Mouse (Mus musculus): ENCODE data around the gene Ryr1. TPM values are rescaled to one million over a fixed set of nuclear protein-coding genes. Genes with fewer than 3 reads are reported as not detected.
A peak's percentile ranks its signal among the peaks of the same experiment; 100 is the strongest.

The Ryr1 gene
- polyA plus RNA-seq, 1 experiment from 2014 or later: 0.14 TPM

- Histone ChIP-seq H3K9ac (no peak overlapping the region), H3K4me1 (replicated peaks) (no peaks in the 10 kb centered on the region), H3K36me3 (no peaks in the 10 kb centered on the region), H3K4me2 (no peak overlapping the region), H3K27ac (ENCODE audit: poor library complexity, severe bottlenecking) (no peak overlapping the region), H3K27me3 (replicated peaks) (no peaks in the 10 kb centered on the region), H3K9me3 (replicated peaks) (no peaks in the 10 kb centered on the region; the same call in 1 of the 2 replicates), H3K4me3 (no peak overlapping the region)
- peak; percentile 15; the same call in 1 of the 2 replicates for ATAC-seq (ENCODE audit: insufficient number of reproducible peaks, low FRiP score)
- 76% methylated on average over 14 of the region's 14 CpGs for WGBS
Observed at GRCm38 (mm10) chr7:29029690-29030656, 95.0 kb downstream of the Ryr1 start.

- WGBS: 72% methylated on average over 6 of the region's 6 CpGs
- H3K4me2 ChIP-seq: no peak overlapping the region
Observed at GRCm38 (mm10) chr7:29028761-29029160, 96.2 kb downstream of the Ryr1 start.

GRCm38 (mm10) chr7:29026811-29027210, 98.2 kb downstream of the Ryr1 start:
- no peak for ATAC-seq (ENCODE audit: insufficient number of reproducible peaks, low FRiP score)
- Histone ChIP-seq H3K9ac (no peak overlapping the region), H3K4me3 (no peak overlapping the region), H3K27me3 (replicated peaks) (peaks cover 7% of the 10 kb centered on the region; the same call in 1 of the 2 replicates), H3K9me3 (replicated peaks) (no peaks in the 10 kb centered on the region), H3K36me3 (no peaks in the 10 kb centered on the region), H3K27ac (ENCODE audit: poor library complexity, severe bottlenecking) (no peak overlapping the region), H3K4me1 (replicated peaks) (no peaks in the 10 kb centered on the region), H3K4me2 (no peak overlapping the region)
- WGBS: 77% methylated on average over 4 of the region's 4 CpGs

More at GRCm38 (mm10) chr7:29028761-29029160, 96.2 kb downstream of the Ryr1 start:
- no peaks in the 10 kb centered on the region for H3K4me1 ChIP-seq (replicated peaks)
- no peak overlapping the region for H3K4me3 ChIP-seq
- no peak for ATAC-seq (ENCODE audit: insufficient number of reproducible peaks, low FRiP score)
- no peaks in the 10 kb centered on the region for H3K9me3 ChIP-seq (replicated peaks)
- H3K27ac ChIP-seq (ENCODE audit: poor library complexity, severe bottlenecking): no peak overlapping the region
- H3K9ac ChIP-seq: no peak overlapping the region
- H3K27me3 ChIP-seq (replicated peaks): no peaks in the 10 kb centered on the region
- H3K36me3 ChIP-seq: no peaks in the 10 kb centered on the region

GRCm38 (mm10) chr7:29026195-29026594, 98.8 kb downstream of the Ryr1 start:
- 75% methylated on average over 5 of the region's 5 CpGs for WGBS

GRCm38 (mm10) chr7:29025566-29025965, 99.4 kb downstream of the Ryr1 start:
- Histone ChIP-seq H3K36me3 (no peaks in the 10 kb centered on the region), H3K4me1 (replicated peaks) (no peaks in the 10 kb centered on the region), H3K9me3 (replicated peaks) (no peaks in the 10 kb centered on the region), H3K4me3 (no peak overlapping the region), H3K27ac (ENCODE audit: poor library complexity, severe bottlenecking) (no peak overlapping the region), H3K9ac (no peak overlapping the region), H3K4me2 (no peak overlapping the region), H3K27me3 (replicated peaks) (peaks cover 17% of the 10 kb centered on the region)
- 71% methylated on average over 7 of the region's 7 CpGs for WGBS
- no peak for ATAC-seq (ENCODE audit: insufficient number of reproducible peaks, low FRiP score)

More at GRCm38 (mm10) chr7:29026195-29026594, 98.8 kb downstream of the Ryr1 start:
- Histone ChIP-seq H3K27me3 (replicated peaks) (peaks cover 10% of the 10 kb centered on the region; the same call in 1 of the 2 replicates), H3K4me2 (no peak overlapping the region), H3K36me3 (no peaks in the 10 kb centered on the region), H3K9ac (no peak overlapping the region), H3K4me1 (replicated peaks) (no peaks in the 10 kb centered on the region), H3K27ac (ENCODE audit: poor library complexity, severe bottlenecking) (no peak overlapping the region), H3K9me3 (replicated peaks) (no peaks in the 10 kb centered on the region), H3K4me3 (no peak overlapping the region)
- ATAC-seq (ENCODE audit: insufficient number of reproducible peaks, low FRiP score): no peak

GRCm38 (mm10) chr7:29023514-29023913, 101.5 kb downstream of the Ryr1 start:
- Histone ChIP-seq H3K9me3 (replicated peaks) (no peaks in the 10 kb centered on the region), H3K4me1 (replicated peaks) (peaks cover 8% of the 10 kb centered on the region), H3K27ac (ENCODE audit: poor library complexity, severe bottlenecking) (no peak overlapping the region), H3K36me3 (no peaks in the 10 kb centered on the region), H3K9ac (no peak overlapping the region), H3K27me3 (replicated peaks) (peaks cover 37% of the 10 kb centered on the region), H3K4me3 (no peak overlapping the region), H3K4me2 (no peak overlapping the region)
- 83% methylated on average over 8 of the region's 8 CpGs for WGBS
- no peak for ATAC-seq (ENCODE audit: insufficient number of reproducible peaks, low FRiP score)

GRCm38 (mm10) chr7:29022479-29022878, 102.5 kb downstream of the Ryr1 start:
- Histone ChIP-seq H3K36me3 (no peaks in the 10 kb centered on the region), H3K9me3 (replicated peaks) (no peaks in the 10 kb centered on the region), H3K9ac (no peak overlapping the region), H3K4me2 (no peak overlapping the region), H3K4me1 (replicated peaks) (peaks cover 8% of the 10 kb centered on the region), H3K4me3 (no peak overlapping the region), H3K27ac (ENCODE audit: poor library complexity, severe bottlenecking) (no peak overlapping the region), H3K27me3 (replicated peaks) (peaks cover 47% of the 10 kb centered on the region)
- 85% methylated on average over 8 of the region's 8 CpGs for WGBS
- no peak for ATAC-seq (ENCODE audit: insufficient number of reproducible peaks, low FRiP score)

GRCm38 (mm10) chr7:29019447-29020220, 105.3 kb downstream of the Ryr1 start:
- Histone ChIP-seq H3K4me1 (replicated peaks) (peaks cover 8% of the 10 kb centered on the region), H3K9me3 (replicated peaks) (peaks cover 8% of the 10 kb centered on the region), H3K4me2 (peak overlapping the region; percentile 78), H3K9ac (peak overlapping the region; percentile 61), H3K27ac (ENCODE audit: poor library complexity, severe bottlenecking) (no peak overlapping the region), H3K4me3 (peak overlapping the region; percentile 53), H3K36me3 (no peaks in the 10 kb centered on the region), H3K27me3 (replicated peaks) (peaks cover 56% of the 10 kb centered on the region)
- ATAC-seq (ENCODE audit: insufficient number of reproducible peaks, low FRiP score): no peak
- WGBS: 4% methylated on average over 88 of the region's 88 CpGs

GRCm38 (mm10) chr7:29017222-29017621, 107.8 kb downstream of the Ryr1 start:
- no peaks in the 10 kb centered on the region for H3K36me3 ChIP-seq
- peaks cover 10% of the 10 kb centered on the region for H3K9me3 ChIP-seq (replicated peaks)
- H3K27ac ChIP-seq (ENCODE audit: poor library complexity, severe bottlenecking): no peak overlapping the region
- peaks cover 51% of the 10 kb centered on the region for H3K27me3 ChIP-seq (replicated peaks)
- ATAC-seq (ENCODE audit: insufficient number of reproducible peaks, low FRiP score): no peak
- H3K4me3 ChIP-seq: no peak overlapping the region
- no peak overlapping the region for H3K4me2 ChIP-seq
- 82% methylated on average over 7 of the region's 7 CpGs for WGBS
- peaks cover 8% of the 10 kb centered on the region for H3K4me1 ChIP-seq (replicated peaks)
- no peak overlapping the region for H3K9ac ChIP-seq

- Histone ChIP-seq H3K27me3 (replicated peaks) (peaks cover 48% of the 10 kb centered on the region), H3K27ac (ENCODE audit: poor library complexity, severe bottlenecking) (no peak overlapping the region), H3K9ac (no peak overlapping the region), H3K36me3 (no peaks in the 10 kb centered on the region), H3K4me3 (no peak overlapping the region), H3K9me3 (replicated peaks) (peaks cover 10% of the 10 kb centered on the region), H3K4me2 (no peak overlapping the region), H3K4me1 (replicated peaks) (peaks cover 8% of the 10 kb centered on the region)
- ATAC-seq (ENCODE audit: insufficient number of reproducible peaks, low FRiP score): no peak
- WGBS: 66% methylated on average over 7 of the region's 7 CpGs
Observed at GRCm38 (mm10) chr7:29016440-29016839, 108.5 kb downstream of the Ryr1 start.

GRCm38 (mm10) chr7:29014984-29015383, 110.0 kb downstream of the Ryr1 start:
- peaks cover 10% of the 10 kb centered on the region for H3K9me3 ChIP-seq (replicated peaks)
- H3K9ac ChIP-seq: no peak overlapping the region
- 84% methylated on average over 1 of the region's 1 CpGs for WGBS
- peaks cover 8% of the 10 kb centered on the region for H3K4me1 ChIP-seq (replicated peaks)
- no peak overlapping the region for H3K4me2 ChIP-seq
- no peak overlapping the region for H3K4me3 ChIP-seq
- H3K27ac ChIP-seq (ENCODE audit: poor library complexity, severe bottlenecking): no peak overlapping the region
- H3K36me3 ChIP-seq: no peaks in the 10 kb centered on the region
- H3K27me3 ChIP-seq (replicated peaks): peaks cover 34% of the 10 kb centered on the region
- ATAC-seq (ENCODE audit: insufficient number of reproducible peaks, low FRiP score): no peak
